Mouse (Mus musculus) forelimb bud, embryonic 11.5 days (tissue): Measurements from ENCODE around the gene Stk36.

Experiments used
- DNase-seq: peaks from one replicate; pipeline ENCODE4 v3.0.0-alpha.2; 2012; ENCODE audit warnings: low read depth, low spot score

The Stk36 gene

GRCm38 (mm10) chr1:74601267-74601962, at the start of gene Stk36, which contains the start of gene Rnf25:
Stk36 (plus strand) TSS chr1:74601445.
Rnf25 (minus strand) TSS chr1:74601397.
- peak; percentile 82 for DNase-seq

- no peak for DNase-seq
These were observed 42.2 kb upstream of the Stk36 start for GRCm38 (mm10) chr1:74559061-74559460.

DNA sequence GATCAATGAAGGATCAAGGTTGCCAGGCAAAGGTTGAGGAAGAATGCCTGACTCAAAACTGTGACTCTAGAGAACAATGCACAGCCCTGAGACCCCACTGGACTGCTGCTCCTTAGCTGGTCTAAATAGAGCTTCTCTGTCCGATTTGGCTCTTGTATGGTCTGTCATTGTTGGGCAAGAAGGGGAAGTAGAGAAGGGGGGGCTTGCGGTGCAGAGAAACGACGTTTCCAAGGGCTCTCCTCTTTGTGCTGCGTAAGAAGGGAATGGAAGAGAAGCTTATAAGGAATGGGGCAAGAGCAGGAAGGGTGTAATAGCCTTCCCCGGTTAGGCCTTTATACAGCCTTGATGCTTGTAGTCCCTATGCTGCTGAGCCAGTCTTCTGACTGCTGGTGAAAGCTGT, 35.4 kb upstream of the Stk36 start:
- DNase-seq, result no peak

GRCm38 (mm10) chr1:74569739-74570719, 31.2 kb upstream of the Stk36 start:
- no peak for DNase-seq

DNA sequence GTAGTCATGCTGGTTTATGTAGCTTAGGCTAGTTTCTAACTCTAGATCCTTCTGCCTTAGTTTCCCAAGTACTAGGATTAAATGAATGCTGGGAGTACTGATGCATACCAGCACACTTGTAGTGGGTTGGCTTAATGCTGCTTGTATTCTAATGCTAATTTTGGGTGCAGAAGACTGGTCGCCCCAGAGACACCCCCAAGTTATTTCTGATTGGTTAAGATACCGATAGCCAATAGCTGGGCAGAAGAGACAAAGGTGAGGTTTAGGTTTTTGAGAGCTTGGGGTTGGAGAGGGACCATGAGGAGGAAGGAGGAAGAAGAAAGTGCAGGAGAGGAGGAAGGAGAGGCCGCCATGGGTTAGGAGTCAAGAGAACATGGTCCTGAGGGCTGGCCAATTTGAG, 18.6 kb upstream of the Stk36 start:
- no peak for DNase-seq

GRCm38 (mm10) chr1:74584616-74585398, 16.4 kb upstream of the Stk36 start:
- DNase-seq, result no peak

DNA sequence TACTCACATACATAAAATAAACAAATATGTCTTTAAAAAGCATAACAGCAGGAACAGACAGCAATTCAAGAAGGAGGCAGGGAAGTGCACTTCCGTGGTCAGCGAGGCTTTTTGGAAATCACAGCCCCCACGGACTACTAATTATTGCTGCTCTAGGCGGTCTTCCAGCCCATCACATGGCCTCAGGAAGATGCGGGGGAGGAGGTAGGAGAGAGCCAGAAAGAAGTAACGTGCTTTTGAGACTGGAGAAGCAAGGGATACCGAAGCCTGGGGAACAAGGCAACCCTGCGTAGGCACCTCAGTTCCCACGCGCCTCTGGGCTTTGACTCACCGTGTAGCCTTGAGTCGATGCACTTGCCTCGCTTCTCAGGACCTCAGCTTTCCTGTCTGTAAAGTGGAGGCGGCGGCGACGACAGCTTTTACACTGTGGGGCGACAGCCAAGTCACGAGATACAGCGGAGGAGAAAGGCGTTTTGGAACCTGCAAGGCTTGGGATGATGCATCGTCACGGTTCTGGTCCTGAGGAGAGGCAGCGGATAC, 13.9 kb upstream of the Stk36 start:
- no peak for DNase-seq

DNA sequence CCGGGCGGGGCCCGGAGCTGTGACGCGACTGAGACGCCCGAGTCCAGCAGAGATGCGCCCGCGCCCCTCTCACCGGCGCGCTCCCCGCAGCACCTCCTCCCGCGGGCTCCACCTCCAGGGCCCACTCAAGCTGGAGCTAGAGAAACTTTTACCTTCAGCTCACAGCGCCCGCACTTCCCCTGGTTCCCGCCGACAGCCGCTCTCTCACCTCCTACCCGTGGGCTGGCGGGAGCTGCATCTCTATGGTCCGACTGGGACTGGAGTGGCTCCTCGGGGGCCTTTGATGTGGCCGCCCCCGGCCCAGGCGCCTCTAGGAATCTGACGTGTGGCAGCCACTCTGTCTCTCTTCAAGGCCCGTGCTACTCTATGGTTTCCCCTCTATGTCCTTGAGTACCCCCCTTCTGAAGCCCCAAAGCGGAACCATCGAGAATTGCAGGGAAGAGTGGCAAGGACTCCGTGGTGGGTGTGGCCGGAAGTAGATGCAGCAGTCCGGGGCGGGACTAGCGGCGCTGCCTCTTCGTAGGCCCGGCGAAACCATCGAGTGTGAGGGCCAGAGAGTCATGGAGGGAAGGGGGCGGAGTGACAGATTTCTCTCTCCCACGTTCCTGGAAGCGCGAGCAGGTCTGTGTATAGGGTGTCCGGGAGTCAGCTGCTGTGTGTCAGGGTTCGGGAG, 13.3 kb upstream of the Stk36 start, which contains the start of the genes Zfp142 and Bcs1l:
Zfp142 (minus strand) TSS at position 474 of the 673 bp plus-strand sequence.
Bcs1l (plus strand) TSS at position 517 of the 673 bp plus-strand sequence.
- DNase-seq, result peak; percentile 99

DNA sequence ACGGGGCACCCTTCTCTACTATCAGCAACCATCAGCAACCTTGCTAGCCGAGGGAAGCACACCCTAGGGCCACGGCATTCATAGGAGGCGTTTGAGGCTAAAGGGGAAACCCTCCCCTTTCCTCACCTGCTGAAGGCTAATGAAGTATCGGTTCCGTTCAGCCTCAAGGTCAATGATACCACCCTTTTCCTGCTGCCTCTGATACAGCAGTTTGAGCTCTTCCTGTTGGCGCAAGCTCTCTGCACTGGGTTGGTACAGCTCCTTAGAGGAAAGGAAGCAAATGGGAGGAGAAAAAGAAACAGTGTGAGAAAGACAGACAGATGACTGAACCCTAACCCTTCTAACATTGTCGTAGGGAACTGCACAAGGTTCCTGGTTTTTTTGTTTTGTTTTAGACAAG, 6.8 kb upstream of the Stk36 start:
- DNase-seq, result no peak

DNA sequence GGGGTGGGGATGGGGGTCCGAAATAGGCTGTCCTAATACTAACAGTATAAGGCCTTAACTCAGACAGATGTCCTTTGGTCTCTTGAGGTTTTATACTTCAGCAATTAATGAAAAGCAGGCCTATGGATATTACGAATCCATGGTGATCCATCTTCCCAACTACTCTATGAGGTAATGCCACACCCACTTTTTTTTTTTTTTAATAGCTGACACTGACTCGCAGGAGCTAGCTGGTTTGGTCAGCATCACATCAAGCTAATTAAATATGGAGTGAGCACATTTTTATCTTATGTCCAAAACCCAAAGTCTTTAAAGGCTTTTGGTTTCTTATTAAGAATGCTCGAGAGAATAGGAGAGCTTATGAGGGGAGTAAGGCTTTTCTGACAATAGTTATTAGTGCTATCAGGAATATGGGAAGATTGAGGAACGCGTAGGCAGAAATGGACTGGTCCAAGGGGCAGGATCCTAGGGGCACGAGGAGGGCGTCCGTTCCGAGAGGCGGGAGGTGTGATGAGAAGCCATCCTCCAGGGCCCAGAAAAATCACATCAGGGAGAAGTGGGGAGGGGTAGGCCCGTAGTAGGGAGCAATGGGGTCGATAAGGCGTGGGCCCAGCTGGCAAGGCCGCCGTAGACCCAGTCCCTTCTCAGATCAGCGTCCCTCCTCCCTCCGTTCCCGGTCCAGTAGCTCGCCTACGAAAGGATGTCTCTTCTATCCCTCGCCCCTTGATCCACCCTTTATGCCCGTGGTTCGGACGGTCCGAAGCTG, 561 bp upstream of the Stk36 start:
- DNase-seq, result no peak

DNA sequence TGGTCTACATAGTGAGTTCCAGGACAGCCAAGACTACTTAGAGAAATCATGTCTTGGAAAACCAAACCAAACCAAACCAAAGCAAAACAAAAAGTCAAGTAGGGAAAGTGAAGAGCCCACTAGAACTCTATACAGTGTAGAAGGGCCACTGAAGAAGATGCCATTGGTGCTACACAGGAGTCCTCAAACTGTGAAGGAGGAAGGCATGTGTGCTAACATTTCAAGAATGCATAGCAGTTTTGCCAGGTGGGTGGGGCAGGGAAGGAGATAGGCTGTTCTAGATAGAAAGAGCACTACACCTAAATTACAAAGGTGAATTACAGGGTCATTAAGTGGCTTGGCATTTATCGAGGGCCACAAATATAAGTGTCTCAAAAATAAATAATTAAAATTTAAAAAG, 22.9 kb downstream of the Stk36 start:
- no peak for DNase-seq

- no peak for DNase-seq
These were observed 24.8 kb downstream of the Stk36 start for GRCm38 (mm10) chr1:74626076-74626475.

DNA sequence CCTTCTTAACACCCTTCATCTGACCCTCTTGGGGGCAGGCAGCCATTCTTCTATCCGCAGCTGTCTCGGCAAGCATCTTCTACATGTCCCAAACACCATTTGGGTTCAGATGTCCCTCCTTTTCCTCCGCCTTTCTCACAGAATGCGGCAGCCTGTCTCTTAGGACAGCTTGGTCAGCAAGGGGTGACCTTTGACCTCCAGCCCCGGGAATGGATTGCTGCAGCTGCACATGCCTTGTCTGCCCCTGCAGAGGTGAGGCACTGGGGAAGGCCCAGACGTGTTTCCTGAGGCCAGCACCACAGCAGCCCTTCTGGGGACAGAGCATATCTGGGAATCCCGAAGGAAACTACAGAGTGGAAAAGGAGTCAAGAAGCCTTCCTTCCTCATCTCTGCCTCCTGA, 26.8 kb downstream of the Stk36 start:
- DNase-seq, result no peak

GRCm38 (mm10) chr1:74632734-74633133, 31.5 kb downstream of the Stk36 start:
- DNase-seq, result no peak

GRCm38 (mm10) chr1:74643524-74643923, 42.3 kb downstream of the Stk36 start:
- DNase-seq, result no peak

- peak; percentile 27 for DNase-seq
These were observed 42.7 kb downstream of the Stk36 start for GRCm38 (mm10) chr1:74643926-74644325.

GRCm38 (mm10) chr1:74661448-74662195, 60.4 kb downstream of the Stk36 start, which contains the start of gene Ttll4:
Ttll4 (plus strand) TSS chr1:74661745.
- peak; percentile 97 for DNase-seq

GRCm38 (mm10) chr1:74662253-74662865, 61.1 kb downstream of the Stk36 start:
- peak; percentile 5 for DNase-seq

DNA sequence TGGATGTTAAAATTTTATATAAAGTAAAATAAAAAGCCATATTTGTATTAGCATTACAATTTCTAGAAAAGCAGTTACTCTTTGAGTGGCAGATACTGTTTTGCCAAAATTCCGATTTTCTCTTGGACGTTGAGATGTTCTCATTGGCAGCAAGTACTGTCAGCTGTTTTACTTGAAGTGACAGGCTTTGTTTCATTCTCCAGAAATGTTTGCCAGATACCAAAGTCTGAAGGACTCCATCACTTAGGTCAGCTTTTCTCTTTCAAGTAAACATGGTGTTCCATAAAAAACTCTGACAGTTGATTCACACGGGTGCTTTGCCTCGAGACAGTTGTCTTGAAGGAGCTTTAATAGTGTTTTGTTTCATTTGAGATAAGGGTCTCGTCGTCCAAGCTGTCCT, 63.9 kb downstream of the Stk36 start:
- DNase-seq, result no peak
